Mouse (Mus musculus) neural tube, embryonic 13.5 days (tissue): ENCODE results near the gene Zdhhc22. TPM values are rescaled to one million over a fixed set of nuclear protein-coding genes. Genes with fewer than 3 reads are reported as not detected.

Source experiments
- ATAC-seq: fragments of 200-750 bp; cut with Nextera tagmentation; 2 replicates; pipeline ENCODE4 v1.8.0; 2017; ENCODE audit warnings: low read depth, mild to moderate bottlenecking, moderate TSS enrichment, moderate library complexity
- H3K27ac ChIP-seq: fragments of 300-500 bp; sonication (generic); replicated peaks from 2 replicates; pipeline ENCODE4 v1.5.1; 2015; ENCODE audit warnings: moderate library complexity, mild to moderate bottlenecking, inconsistent platforms
- H3K27me3 ChIP-seq: fragments of 300-500 bp; sonication (generic); 2 replicates; pipeline ENCODE4 v1.6.1; 2015; ENCODE audit warnings: mild to moderate bottlenecking, inconsistent platforms
- H3K36me3 ChIP-seq: fragments of 300-500 bp; sonication (generic); 2 replicates; pipeline ENCODE4 v1.6.1; 2015; ENCODE audit warnings: mild to moderate bottlenecking, inconsistent platforms
- H3K4me1 ChIP-seq: fragments of 300-500 bp; sonication (generic); replicated peaks from 2 replicates; pipeline ENCODE4 v1.6.1; 2015; ENCODE audit warnings: inconsistent platforms
- H3K4me2 ChIP-seq: fragments of 300-500 bp; sonication (generic); 2 replicates; pipeline ENCODE4 v1.6.1; 2015; ENCODE audit warnings: inconsistent platforms, mild to moderate bottlenecking, moderate library complexity
- H3K4me3 ChIP-seq: fragments of 300-500 bp; sonication (generic); 2 replicates; pipeline ENCODE4 v1.5.1; 2015; ENCODE audit warnings: mild to moderate bottlenecking, inconsistent platforms
- H3K9ac ChIP-seq: fragments of 300-500 bp; sonication (generic); 2 replicates; pipeline ENCODE4 v1.6.1; 2015; ENCODE audit warnings: moderate library complexity, mild to moderate bottlenecking, inconsistent platforms
- H3K9me3 ChIP-seq: fragments of 300-500 bp; sonication (generic); 2 replicates; pipeline ENCODE4 v1.6.1; 2016; ENCODE audit warnings: inconsistent platforms
- WGBS: fragments of 180-500 bp; shearing (Covaris S2); methylation state at CpG from one replicate; pipeline ENCODE4 v1.1.7; 2015; 5-methylcytosine and 5-hydroxymethylcytosine counted together
- polyA plus RNA-seq: library from polyadenylated mRNA; unstranded; fragments of >200 nt; fragmentation: Nextera tagmentation; extraction: Ambion mirVana; gene quantifications from 2 replicates; pipeline ENCODE4 v1.2.1, GENCODE M21; 2015

Gene Zdhhc22
- polyA plus RNA-seq, 1 experiment from 2014 or later, result 23.5 TPM

DNA sequence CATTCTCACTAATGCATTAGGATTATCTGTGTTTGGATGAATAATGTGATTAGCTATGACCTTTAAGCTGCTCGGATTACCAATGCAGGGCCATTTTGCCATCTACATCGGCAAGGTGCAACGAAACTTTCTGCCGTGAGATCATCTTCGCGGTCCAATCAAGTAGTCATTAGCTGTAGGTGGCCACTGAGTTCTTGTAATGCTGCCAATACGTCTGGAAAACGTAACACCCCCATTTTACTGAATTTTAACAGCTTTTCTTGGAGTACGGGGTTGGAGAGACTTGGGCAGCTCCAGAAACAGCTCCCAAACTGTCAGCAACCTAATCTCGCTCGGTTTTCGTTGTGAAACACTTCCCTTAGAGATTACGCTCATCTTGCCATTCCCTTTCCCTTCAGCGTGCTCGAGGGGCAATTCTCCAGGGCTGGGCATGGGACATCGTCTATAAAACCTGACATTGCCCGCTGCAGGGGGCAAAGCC, 43.9 kb downstream of the Zdhhc22 start:
- Histone ChIP-seq H3K36me3 (no peaks in the 10 kb centered on the region), H3K9ac (peak overlapping the region; percentile 97), H3K9me3 (no peaks in the 10 kb centered on the region), H3K4me1 (peaks cover 67% of the 10 kb centered on the region), H3K27me3 (no peaks in the 10 kb centered on the region), H3K4me2 (peak overlapping the region; percentile 80), H3K4me3 (peak overlapping the region; percentile 70), H3K27ac (peak overlapping the region; percentile 100)
- 2% methylated on average over 17 of the region's 17 CpGs for WGBS
- no peak for ATAC-seq

DNA sequence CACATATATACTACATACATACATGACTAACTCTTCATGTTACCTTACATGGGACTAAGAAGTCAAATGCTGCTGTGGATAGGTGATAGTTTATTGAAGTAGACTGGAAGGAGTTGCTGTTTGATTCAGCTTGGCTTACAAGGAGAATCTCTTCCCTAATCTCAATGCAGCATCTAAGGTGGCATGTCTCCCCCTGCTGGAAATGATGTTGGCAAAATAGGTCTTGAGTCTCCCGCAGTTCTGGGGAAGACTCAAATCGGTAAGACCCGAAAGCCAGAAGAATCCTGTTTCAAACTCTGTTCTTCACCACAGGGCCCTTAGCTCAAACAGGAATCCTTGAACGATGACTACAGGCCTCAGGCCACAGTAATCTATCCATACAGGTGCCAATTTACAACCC, 45.1 kb downstream of the Zdhhc22 start:
- H3K36me3 ChIP-seq, result no peaks in the 10 kb centered on the region
- 5% methylated on average over 4 of the region's 4 CpGs for WGBS
- H3K4me1 ChIP-seq, result peaks cover 69% of the 10 kb centered on the region
- H3K4me3 ChIP-seq, result no peak overlapping the region
- peak overlapping the region; percentile 46; the same call in 1 of the 2 replicates for H3K27ac ChIP-seq
- H3K27me3 ChIP-seq, result no peaks in the 10 kb centered on the region
- ATAC-seq, result no peak
- H3K9ac ChIP-seq, result no peak overlapping the region
- no peaks in the 10 kb centered on the region for H3K9me3 ChIP-seq
- no peak overlapping the region for H3K4me2 ChIP-seq

DNA sequence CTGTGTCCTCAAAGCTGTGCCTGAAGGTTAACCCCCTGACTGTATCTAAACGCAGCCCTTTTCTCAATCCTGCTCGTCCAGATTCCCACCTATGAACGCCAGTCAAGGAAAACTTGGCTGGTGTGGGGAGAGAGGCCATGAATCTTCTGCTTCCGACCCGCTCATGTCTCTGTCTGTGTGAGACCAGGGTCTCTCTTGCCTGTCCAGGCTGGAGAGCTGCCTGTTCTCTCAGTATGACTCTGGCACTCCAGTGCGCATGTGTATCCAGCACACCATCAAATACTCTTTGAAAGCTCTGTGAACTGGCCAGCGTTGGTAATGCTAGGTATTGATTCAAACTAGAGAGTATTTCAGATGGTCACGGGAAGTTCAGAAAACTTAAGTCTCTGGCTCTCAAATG, 46.8 kb downstream of the Zdhhc22 start:
- H3K9ac ChIP-seq, result no peak overlapping the region
- no peak overlapping the region for H3K4me3 ChIP-seq
- ATAC-seq, result no peak
- peak overlapping the region; percentile 96; the same call in 1 of the 2 replicates for H3K27ac ChIP-seq
- H3K4me2 ChIP-seq, result no peak overlapping the region
- no peaks in the 10 kb centered on the region for H3K9me3 ChIP-seq
- 88% methylated on average over 8 of the region's 8 CpGs for WGBS
- H3K27me3 ChIP-seq, result no peaks in the 10 kb centered on the region
- H3K4me1 ChIP-seq, result peaks cover 54% of the 10 kb centered on the region
- no peaks in the 10 kb centered on the region for H3K36me3 ChIP-seq

DNA sequence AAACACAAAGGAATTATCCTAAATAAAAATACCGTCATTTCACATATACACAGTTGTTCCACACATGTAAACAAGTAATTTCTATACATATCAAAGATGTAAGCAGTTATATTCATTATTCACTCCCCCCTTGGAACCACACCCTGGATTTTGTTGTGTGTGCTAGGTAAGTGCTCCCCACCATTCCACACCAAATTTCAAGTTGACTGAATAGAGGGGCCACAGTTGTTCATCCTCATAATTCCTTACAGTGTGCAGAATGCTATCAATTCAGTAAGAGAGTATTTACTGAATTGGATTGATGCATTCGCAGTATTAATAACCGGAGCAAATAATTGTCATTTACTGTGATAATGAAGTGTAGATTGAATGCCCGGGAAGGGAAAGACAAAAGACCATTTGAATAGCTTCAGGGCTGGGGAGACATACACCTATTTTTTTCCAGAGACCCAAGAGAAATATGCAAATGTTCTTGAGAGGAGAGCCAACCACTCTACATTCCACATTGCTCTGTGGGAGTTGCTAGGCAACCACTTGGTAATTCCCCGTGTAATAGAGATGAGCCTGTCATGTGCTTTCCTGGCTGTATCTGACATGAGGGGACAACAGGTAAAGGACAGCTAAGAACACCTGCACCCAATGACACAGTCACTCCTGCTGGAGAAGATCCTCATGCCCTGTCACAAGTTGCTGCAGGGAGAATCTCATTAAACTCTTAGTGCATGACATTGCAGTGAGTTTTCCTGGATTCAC, 48.3 kb downstream of the Zdhhc22 start:
- Histone ChIP-seq H3K9ac (peak overlapping the region; percentile 22; the same call in 1 of the 2 replicates), H3K27me3 (no peaks in the 10 kb centered on the region), H3K36me3 (no peaks in the 10 kb centered on the region), H3K4me1 (peaks cover 46% of the 10 kb centered on the region), H3K9me3 (no peaks in the 10 kb centered on the region), H3K27ac (peak overlapping the region; percentile 96), H3K4me2 (peak overlapping the region; percentile 38), H3K4me3 (no peak overlapping the region)
- peak; percentile 70 for ATAC-seq
- 22% methylated on average over 5 of the region's 5 CpGs for WGBS

DNA sequence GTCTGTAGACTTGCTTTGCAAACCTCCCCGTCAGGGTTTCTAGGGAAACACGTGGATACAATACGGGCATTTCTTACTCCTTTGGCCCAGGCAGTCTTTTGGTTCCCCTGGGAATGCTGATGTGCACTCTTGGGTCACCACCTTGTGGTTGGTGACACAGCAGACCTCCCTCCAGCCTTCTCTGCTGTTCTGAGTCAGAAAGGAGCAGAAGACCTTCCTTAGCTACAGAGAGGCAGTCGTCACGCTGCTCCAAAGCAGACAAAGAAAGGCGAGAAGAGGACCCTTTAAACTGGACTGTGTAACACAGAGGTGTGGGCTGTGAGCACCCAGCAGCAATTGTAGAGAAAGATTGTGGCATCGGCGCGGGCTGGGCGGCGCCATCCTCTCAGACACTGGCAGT, 49.1 kb downstream of the Zdhhc22 start:
- no peaks in the 10 kb centered on the region for H3K27me3 ChIP-seq
- 20% methylated on average over 11 of the region's 11 CpGs for WGBS
- peak overlapping the region; percentile 23 for H3K4me2 ChIP-seq
- peak overlapping the region; percentile 52 for H3K9ac ChIP-seq
- H3K4me1 ChIP-seq, result peaks cover 43% of the 10 kb centered on the region
- ATAC-seq, result peak; percentile 72
- H3K9me3 ChIP-seq, result no peaks in the 10 kb centered on the region
- no peaks in the 10 kb centered on the region for H3K36me3 ChIP-seq
- peak overlapping the region; percentile 96 for H3K27ac ChIP-seq
- no peak overlapping the region for H3K4me3 ChIP-seq

DNA sequence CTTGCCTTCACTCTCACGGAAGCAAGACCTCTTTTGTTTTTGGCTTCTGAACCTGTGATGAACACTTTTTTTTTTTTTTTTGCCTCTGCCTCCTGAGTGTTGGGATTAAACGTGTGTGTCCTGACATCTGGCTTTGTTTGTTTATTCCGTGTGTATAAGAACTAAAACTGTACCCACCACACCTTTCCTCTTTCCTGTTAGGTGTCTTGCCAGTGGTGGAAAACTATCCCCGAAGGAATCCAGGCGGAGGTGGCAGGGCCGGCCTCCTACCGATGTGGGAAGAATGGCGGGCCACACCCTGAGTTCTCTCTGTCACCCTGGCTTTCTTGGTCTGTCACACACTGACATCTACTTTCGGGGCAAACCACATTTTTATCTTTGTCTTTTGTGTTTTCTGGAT, 51.7 kb downstream of the Zdhhc22 start:
- H3K27me3 ChIP-seq, result no peaks in the 10 kb centered on the region
- H3K4me2 ChIP-seq, result no peak overlapping the region
- H3K4me3 ChIP-seq, result no peak overlapping the region
- peaks cover 29% of the 10 kb centered on the region for H3K4me1 ChIP-seq
- H3K9ac ChIP-seq, result no peak overlapping the region
- no peak overlapping the region for H3K27ac ChIP-seq
- ATAC-seq, result no peak
- no peaks in the 10 kb centered on the region for H3K9me3 ChIP-seq
- no peaks in the 10 kb centered on the region for H3K36me3 ChIP-seq
- WGBS, result 81% methylated on average over 9 of the region's 9 CpGs

DNA sequence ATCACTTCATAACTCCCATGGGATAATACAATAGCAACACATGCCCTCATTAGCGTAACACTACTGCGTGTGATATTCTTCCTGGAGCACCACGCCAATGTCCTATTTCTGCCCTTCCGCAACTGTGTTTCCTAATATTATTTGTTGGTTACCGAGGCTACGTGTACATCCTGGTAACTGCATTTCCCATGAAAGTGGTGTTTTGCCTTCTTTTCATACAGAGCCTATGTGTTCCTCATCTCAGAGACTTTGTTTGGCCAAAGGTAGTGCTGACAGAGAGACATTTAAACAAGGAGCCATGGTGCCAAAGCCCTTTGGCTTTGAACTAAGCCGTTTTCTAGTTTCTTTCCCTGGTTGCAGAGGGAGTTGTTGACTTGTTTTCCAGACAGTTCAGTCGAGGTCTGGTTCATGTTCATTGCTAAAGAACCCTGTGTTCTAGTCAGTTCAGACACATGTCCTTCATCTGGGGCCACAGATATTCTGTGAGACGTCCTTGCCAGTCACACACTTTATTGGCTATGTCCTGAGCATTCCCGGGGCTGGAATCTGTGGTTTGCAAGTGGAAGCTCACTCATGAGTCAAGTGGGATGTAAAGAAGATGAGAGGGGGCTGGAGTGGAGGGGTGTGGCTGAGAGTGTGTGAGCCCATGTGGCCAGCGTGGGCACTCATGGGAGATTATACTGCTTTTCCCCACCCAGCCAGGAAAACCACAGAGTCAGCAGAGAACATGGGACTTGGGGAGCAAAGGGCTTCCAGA, 53.5 kb downstream of the Zdhhc22 start:
- no peak for ATAC-seq
- H3K27me3 ChIP-seq, result no peaks in the 10 kb centered on the region
- H3K27ac ChIP-seq, result no peak overlapping the region
- H3K4me2 ChIP-seq, result no peak overlapping the region
- H3K4me3 ChIP-seq, result no peak overlapping the region
- WGBS, result 84% methylated on average over 11 of the region's 11 CpGs
- no peaks in the 10 kb centered on the region for H3K9me3 ChIP-seq
- H3K36me3 ChIP-seq, result no peaks in the 10 kb centered on the region
- peaks cover 24% of the 10 kb centered on the region for H3K4me1 ChIP-seq
- H3K9ac ChIP-seq, result no peak overlapping the region

DNA sequence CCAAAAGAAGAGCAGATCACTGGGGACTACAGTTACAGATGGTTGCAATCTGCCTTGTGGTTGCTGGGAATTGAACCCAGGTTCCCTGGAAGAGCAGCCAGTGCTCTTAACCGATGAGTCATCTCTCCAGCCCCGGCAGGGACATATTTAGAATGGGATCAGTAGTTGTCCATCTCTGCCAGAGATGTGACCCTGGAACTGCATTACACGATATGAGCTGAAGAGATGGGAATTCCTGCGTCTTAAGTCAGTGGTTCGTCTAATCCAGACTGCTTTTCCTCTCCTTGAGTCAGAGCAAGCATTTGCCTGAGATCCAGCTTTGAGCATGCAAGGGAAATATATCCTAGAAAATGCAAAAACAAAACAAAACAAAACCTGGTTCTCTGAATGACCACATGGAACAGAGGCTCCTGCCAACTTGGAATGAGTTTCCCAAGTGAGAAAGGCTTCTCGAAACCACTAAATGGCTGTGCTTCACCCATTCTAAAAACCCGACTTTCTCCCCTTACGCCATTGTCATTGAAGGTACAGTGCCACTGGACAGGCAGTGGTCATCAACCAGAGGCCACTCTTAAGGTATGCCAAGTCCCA, 54.4 kb downstream of the Zdhhc22 start:
- 88% methylated on average over 8 of the region's 8 CpGs for WGBS
- no peaks in the 10 kb centered on the region for H3K27me3 ChIP-seq
- no peak overlapping the region for H3K4me2 ChIP-seq
- peaks cover 16% of the 10 kb centered on the region for H3K4me1 ChIP-seq
- no peak overlapping the region for H3K9ac ChIP-seq
- no peak overlapping the region for H3K27ac ChIP-seq
- no peak for ATAC-seq
- H3K4me3 ChIP-seq, result no peak overlapping the region
- no peaks in the 10 kb centered on the region for H3K36me3 ChIP-seq
- no peaks in the 10 kb centered on the region for H3K9me3 ChIP-seq

DNA sequence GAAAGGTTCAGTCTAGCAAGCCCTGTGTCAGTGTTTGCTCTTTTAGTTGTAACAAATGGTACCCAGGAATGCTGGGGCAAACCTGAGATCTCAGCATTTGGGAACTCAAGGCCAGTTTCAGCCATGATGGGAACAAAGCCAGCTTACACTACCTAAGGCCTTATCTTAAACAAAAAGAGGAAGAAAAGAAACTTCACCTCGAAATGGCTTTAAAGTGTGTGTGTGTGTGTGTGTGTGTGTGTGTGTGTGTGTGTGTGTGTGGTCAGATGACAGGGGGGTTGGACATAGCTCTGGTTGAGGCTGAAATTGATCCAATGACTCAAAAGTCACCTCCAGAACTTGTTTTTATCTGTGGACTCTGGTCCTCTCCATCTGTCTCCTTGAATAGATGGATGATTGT, 55.5 kb downstream of the Zdhhc22 start:
- Histone ChIP-seq H3K9ac (no peak overlapping the region), H3K27me3 (no peaks in the 10 kb centered on the region), H3K4me1 (peaks cover 9% of the 10 kb centered on the region), H3K36me3 (no peaks in the 10 kb centered on the region), H3K9me3 (no peaks in the 10 kb centered on the region), H3K4me3 (no peak overlapping the region), H3K27ac (no peak overlapping the region), H3K4me2 (no peak overlapping the region)
- ATAC-seq, result no peak
- WGBS, result 71% methylated on average over 1 of the region's 1 CpGs

DNA sequence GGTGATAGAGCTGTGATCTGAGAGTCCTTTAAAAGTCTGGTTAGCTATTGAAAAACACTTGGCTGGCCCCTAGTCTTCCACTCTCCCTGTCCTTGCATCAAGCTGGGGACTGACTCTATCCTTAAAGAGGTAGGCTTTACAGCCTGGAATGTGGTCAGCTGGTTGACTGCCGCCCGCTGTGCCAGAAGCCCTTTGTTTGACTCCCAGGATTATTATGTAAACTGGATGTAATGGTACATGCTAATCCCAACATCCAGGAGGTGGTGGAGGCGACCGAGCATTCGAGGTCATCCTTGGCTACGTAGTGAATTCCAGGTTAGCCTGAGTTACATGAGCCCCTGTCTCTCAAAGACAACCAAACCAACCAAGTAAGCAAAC, 57.7 kb downstream of the Zdhhc22 start:
- H3K4me2 ChIP-seq, result no peak overlapping the region
- no peak overlapping the region for H3K9ac ChIP-seq
- WGBS, result 13% methylated on average over 6 of the region's 6 CpGs
- H3K36me3 ChIP-seq, result no peaks in the 10 kb centered on the region
- H3K4me1 ChIP-seq, result peaks cover 9% of the 10 kb centered on the region
- H3K4me3 ChIP-seq, result no peak overlapping the region
- no peaks in the 10 kb centered on the region for H3K27me3 ChIP-seq
- H3K27ac ChIP-seq, result no peak overlapping the region
- ATAC-seq, result no peak
- 0 out of 2 replicates have a peak, but pooled peaks cover 7% of the 10 kb centered on the region for H3K9me3 ChIP-seq

DNA sequence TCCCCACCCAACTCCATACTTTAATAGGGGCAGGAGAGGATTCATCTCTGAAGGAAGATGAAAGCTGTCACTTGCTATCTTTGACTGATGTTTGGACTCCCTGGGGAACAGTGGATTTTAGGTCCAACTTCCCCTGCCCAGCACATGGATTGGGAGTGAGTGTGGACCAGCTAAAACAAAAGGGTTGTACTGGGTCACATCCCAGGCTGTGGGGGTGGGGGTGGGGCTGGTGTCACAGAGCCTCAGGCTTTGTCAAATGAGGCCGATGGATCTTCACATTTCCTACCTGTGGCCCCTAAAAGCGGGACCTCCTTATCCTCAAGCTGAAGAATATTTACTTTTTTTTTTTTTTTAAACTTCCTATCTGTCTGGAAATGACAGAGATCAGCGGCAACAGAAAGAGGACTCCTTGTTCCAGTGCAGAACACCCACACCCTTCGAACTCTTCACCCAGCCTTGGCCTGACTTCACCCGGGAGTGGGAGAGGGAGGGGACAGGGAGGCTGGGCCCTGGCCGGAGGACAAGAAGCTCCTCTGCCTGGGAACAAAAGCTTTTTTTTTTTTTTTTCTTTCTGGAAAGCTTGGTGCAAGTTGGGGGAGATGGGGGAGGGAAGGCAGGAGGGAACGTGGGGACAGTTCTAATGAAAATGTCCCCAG, 58.2 kb downstream of the Zdhhc22 start:
- 0 out of 2 replicates have a peak, but pooled peaks have one; percentile 27 for ATAC-seq
- 12% methylated on average over 7 of the region's 7 CpGs for WGBS

More for the DNA sequence above, 58.2 kb downstream of the Zdhhc22 start:
- Histone ChIP-seq H3K4me2 (no peak overlapping the region), H3K9me3 (0 out of 2 replicates have a peak, but pooled peaks cover 8% of the 10 kb centered on the region), H3K4me1 (peaks cover 9% of the 10 kb centered on the region), H3K9ac (no peak overlapping the region), H3K27me3 (no peaks in the 10 kb centered on the region), H3K4me3 (no peak overlapping the region), H3K27ac (no peak overlapping the region), H3K36me3 (no peaks in the 10 kb centered on the region)
